Comparison of ENCODE assay signal across 7 mouse cellular contexts in the genomic region with DNA sequence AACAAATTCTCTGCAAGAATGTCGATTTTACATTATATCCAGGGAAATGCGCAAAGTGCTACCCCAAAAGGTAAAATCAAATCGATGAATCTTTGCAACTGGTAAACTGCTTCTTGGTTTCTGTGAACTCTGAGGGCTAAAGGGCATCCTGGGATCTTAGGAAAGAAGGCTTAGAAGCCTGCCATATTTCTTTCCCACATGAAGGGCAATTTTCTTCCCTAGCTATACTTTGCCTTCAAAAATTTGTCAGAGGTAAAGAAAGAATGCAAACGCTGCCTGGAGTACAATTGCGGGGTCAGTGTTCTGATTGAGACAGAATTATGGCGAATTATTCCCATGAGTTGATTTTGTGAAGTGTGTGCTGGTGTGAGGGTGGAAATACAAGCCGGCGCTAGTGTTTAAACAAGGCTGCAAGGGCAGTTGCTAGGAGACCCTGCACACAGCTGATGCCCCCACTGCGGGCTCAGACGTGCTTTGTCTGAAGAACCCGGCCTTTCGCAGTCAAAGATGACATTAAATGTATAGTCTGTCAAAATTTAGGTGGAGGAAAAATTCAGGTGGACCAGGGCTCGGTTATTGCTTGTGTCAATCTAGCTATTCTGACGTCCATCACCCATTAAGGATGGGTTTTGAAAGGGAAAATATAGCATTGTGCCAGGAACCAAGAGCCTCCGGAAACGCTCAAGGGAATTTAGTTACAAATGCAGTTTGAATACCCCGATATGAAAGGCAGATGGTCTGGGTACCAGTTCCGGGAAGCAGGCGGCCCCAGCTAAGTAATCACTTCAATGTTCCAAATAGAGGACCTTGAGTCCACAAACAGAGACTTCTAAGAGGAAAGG. TPM values are rescaled to one million over a fixed set of nuclear protein-coding genes. Genes with fewer than 3 reads are reported as not detected.
DNase-seq lines count a peak whose midpoint lies in the region; ATAC-seq and TF ChIP-seq lines count a peak whose summit lies in the region.

A gene (plus strand): TSS at position 51 of the 842 bp plus-strand sequence.

- no peak for TF ChIP-seq CTCF in left cerebral cortex, adult 2 months (IDR thresholded peaks at IDR 0.05)
- TF ChIP-seq CTCF in embryonic fibroblast, embryonic 13.5 days (IDR thresholded peaks at IDR 0.05; ENCODE audit: borderline replicate concordance, insufficient read depth, low read length) = no peak

- intact Hi-C loops in left cerebral cortex, adult 2 months (cut with DNase I) = loop anchor here (2.0 to 10.0 kb wide), 9 partner anchors 87 to 1876 kb away; a partner anchor contains a TSS

- H3K9me3 ChIP-seq in intestine, embryonic 15.5 days = no peaks in the 10 kb centered on the region
- no peaks in the 10 kb centered on the region for H3K9me3 ChIP-seq in midbrain, embryonic 16.5 days (replicated peaks; ENCODE audit: control insufficient read depth, low read length, poor library complexity, severe bottlenecking)

- no peak; the same call in 1 of the 2 replicates for ATAC-seq in intestine, embryonic 15.5 days
- peak; percentile 75 for ATAC-seq in midbrain, embryonic 16.5 days

- H3K27ac ChIP-seq in left cerebral cortex, adult 2 months = no peak within 1 kb of the TSS
- H3K27ac ChIP-seq in embryonic fibroblast, embryonic 13.5 days (ENCODE audit: insufficient read depth, low read length) = no peak within 1 kb of the TSS
- peak within 1 kb of the TSS; percentile 66 for H3K27ac ChIP-seq in intestine, embryonic 15.5 days
- peak within 1 kb of the TSS; percentile 64 for H3K27ac ChIP-seq in midbrain, embryonic 16.5 days (ENCODE audit: low read length)

- H3K4me3 ChIP-seq in left cerebral cortex, adult 2 months = peak within 1 kb of the TSS; percentile 41
- H3K4me3 ChIP-seq in embryonic fibroblast, embryonic 13.5 days (ENCODE audit: insufficient read depth, low read length) = peak within 1 kb of the TSS; percentile 56
- H3K4me3 ChIP-seq in intestine, embryonic 15.5 days (replicated peaks) = peak within 1 kb of the TSS; percentile 32
- peak within 1 kb of the TSS; percentile 29 for H3K4me3 ChIP-seq in midbrain, embryonic 16.5 days (ENCODE audit: low read depth, low read length)

- peak within 1 kb of the TSS; percentile 62 for H3K4me2 ChIP-seq in intestine, embryonic 15.5 days (replicated peaks)
- peak within 1 kb of the TSS; percentile 66 for H3K4me2 ChIP-seq in midbrain, embryonic 16.5 days (ENCODE audit: low read length)

- 8% methylated on average over 19 of the region's 19 CpGs for WGBS in intestine, embryonic 15.5 days
- 2% methylated on average over 19 of the region's 19 CpGs for WGBS in midbrain, embryonic 16.5 days

- H3K4me1 ChIP-seq in embryonic fibroblast, embryonic 13.5 days (ENCODE audit: control insufficient read depth, insufficient read depth, low read length) = peaks cover 6% of the 10 kb centered on the region; the same call in 1 of the 2 replicates
- peaks cover 24% of the 10 kb centered on the region for H3K4me1 ChIP-seq in intestine, embryonic 15.5 days (replicated peaks)
- H3K4me1 ChIP-seq in midbrain, embryonic 16.5 days (ENCODE audit: control insufficient read depth, insufficient read depth, low read length) = peaks cover 46% of the 10 kb centered on the region

- no peak for DNase-seq in left cerebral cortex, adult 2 months (ENCODE audit: extremely low spot score in 1 of 2, low spot score in 2 of 2)
- DNase-seq in left cerebral cortex, adult 11 months (ENCODE audit: low spot score) = no peak
- no peak for DNase-seq in urinary bladder, postnatal 10 days (ENCODE audit: low spot score)
- DNase-seq in Muller cell, postnatal 12 days (ENCODE audit: inconsistent ontology term) = no peak

- no peak for TF ChIP-seq POLR2A in embryonic fibroblast, embryonic 13.5 days (IDR thresholded peaks at IDR 0.05; ENCODE audit: low read depth, low read length)

- no peaks in the 10 kb centered on the region for H3K36me3 ChIP-seq in intestine, embryonic 15.5 days
- no peaks in the 10 kb centered on the region for H3K36me3 ChIP-seq in midbrain, embryonic 16.5 days (ENCODE audit: control insufficient read depth, insufficient read depth, low read length)

- H3K27me3 ChIP-seq in intestine, embryonic 15.5 days (replicated peaks) = no peaks in the 10 kb centered on the region; the same call in 1 of the 2 replicates
- H3K27me3 ChIP-seq in midbrain, embryonic 16.5 days (ENCODE audit: control insufficient read depth, insufficient read depth, low read depth, low read length) = no peaks in the 10 kb centered on the region

- H3K9ac ChIP-seq in intestine, embryonic 15.5 days = peak within 1 kb of the TSS; percentile 32; the same call in 1 of the 2 replicates
- H3K9ac ChIP-seq in midbrain, embryonic 16.5 days (ENCODE audit: low read depth, low read length) = peak within 1 kb of the TSS; percentile 51

RNA-seq across cellular contexts. Expression of the gene that starts here (rescaled TPM):
- total RNA-seq in left cerebral cortex, adult 2 months (2021) = 1 to 10 TPM in 1 of 2 experiments, under 1 TPM in 1; 0.25 to 1.1 TPM
- polyA plus RNA-seq in embryonic fibroblast, embryonic 13.5 days (2011; ENCODE audit: insufficient read length, low read depth, missing spikeins) = 3.8 and 4.4 TPM in 2 replicates
- polyA plus RNA-seq in intestine, embryonic 15.5 days (2015; fragmentation: Nextera tagmentation; extraction: Ambion mirVana) = 15.6 and 18.8 TPM in 2 replicates
- polyA plus RNA-seq in midbrain, embryonic 16.5 days (2015; fragmentation: Nextera tagmentation; extraction: Ambion mirVana) = 17.9 and 20.6 TPM in 2 replicates

Comparison
In these comparisons a context has a peak if more than half of its experiments do, and no peak if none do; other contexts are left out.
1. H3K27ac ChIP-seq: peak in intestine, embryonic 15.5 days (single experiment) and midbrain, embryonic 16.5 days (single experiment); none in left cerebral cortex, adult 2 months (single experiment) and embryonic fibroblast, embryonic 13.5 days (single experiment).
2. Peak in every context shown above with its lines, with median percentiles within 50 percentile points of each other: H3K4me3 ChIP-seq.